Mouse (Mus musculus) adrenal gland, postnatal 4 days (tissue): ENCODE measurements at regions not wholly inside any gene's neighbourhood (a gene's known extent, or its start where the extent isn't known, plus 50 kb on each side); places are given as distances from the start of the nearest gene placed in this dataset.

ENCODE experiments used
- DNase-seq, 2 experiments: peaks; one replicate each; pipeline ENCODE4 v3.0.0; 2021 to 2022; ENCODE audit warnings: low spot score in 2 of 2, mixed read lengths in 2 of 2

DNA sequence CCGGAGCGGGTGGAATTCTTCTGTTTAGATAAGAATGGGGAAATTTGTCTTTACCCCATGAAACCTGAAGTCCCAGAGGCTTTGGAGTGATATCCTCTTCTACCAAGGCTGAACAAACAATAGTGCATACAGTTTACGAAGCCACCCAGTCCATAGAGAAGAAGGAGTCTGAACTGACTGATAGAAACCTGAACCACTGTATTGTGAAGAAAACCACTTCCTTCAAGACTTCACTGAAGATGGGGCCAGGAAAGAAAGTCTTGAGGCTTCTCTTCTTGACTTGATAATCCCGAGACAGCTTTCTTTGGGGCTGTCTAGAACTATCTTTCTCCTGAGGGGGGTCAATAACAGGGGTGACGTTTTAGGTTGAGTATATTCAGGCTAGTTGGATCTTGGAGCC is 284.4 kb downstream of the Cd83 start:
- DNase-seq: no peak

DNA sequence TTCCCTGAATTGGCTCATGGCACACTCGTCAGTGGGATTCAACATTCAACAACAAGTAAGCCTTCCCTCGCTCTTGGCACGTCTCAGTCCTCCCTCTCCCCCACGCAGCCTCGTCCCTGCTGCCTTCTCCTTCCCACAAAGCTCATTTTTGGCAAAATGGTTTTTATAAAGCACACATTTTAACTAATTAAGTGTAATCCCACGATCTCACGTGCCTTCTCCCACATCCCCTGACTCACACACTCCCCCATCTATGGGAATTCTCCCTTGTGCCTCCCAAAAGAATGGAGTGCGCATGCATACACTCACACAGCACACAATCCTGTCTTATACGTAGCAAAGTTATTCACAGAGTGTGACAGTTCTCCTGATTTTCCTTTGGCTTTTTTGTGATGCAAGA is 288.5 kb downstream of the Cd83 start:
- DNase-seq: no peak

DNA sequence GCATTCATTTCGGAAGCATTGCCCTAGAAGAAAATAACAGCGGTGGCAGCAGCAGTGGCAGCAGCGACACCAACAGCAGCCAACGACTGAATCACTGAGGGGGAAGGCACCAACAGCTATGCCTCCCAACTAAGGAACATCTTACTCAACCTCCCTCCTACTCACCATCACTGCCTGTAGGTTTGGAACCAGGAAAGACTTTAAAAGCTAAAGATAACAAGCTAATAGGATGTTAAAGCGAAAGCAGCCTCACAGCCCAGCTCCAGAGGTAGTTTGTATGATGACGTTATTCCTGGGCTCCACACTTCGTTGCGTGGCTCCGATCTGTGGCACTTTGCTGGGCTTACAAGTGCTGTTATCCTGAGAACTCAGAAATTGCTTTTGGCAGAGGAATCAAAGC is 289.6 kb downstream of the Cd83 start:
- DNase-seq: no peak

DNA sequence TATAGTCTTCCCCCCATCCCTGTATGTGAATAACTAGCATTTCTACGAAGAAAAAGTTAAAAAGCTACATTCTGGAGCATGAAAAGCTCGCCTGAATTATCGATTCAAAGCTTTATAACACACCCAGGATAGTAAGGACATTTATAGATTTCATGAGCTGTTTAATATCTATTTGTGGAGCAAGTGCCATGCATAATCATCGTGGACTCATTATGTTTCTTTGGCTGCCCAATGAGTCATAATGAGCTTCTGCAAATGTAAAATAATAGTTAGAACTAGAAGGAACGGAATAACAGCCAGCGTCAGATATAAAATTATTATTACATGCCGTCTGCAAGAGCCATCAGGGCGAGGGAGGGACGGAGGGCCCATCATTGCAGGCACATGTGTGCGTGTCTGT is 292.4 kb downstream of the Cd83 start:
- DNase-seq: no peak

DNA sequence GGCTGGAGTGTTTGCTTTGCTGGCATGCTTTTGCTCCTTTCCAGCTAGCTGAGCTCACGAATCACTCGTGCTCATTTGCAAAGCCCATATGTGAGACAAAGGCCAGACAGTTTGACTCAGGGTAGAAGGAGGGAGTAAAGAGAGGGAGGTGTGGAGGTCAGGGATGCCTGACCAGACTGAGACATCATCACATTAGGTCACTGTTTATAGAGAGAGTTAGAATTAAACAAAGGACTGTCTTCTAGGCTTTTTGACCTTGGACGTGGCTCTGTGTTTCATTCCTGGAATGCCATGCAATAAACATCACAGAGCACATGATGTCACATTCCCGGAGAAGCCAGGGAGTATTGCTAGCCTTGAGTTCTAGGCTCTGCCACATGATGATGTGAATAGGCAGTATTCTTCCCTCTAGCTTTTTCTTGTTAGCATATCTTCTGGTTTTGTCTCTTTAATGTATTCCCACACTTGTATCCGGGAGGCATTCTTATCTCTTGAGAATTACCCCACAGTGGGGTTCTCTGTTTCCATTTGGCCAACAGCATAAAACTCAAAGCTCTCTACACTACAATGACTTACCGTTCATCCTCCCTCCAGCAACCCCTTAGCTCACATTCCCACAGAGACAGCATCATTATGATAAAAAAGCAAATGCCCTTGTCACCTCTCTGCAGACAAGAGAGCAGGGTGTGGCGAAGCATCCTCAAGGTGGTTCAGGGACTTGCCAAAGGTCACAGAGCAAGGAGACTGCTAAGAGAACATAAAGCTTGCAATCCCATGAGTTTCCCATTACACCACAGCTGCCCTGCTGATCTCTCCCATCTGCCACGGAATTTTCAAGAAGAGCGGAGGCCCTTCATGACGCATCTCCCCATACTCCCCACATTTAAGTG is 301.3 kb downstream of the Cd83 start:
- no peak for DNase-seq

DNA sequence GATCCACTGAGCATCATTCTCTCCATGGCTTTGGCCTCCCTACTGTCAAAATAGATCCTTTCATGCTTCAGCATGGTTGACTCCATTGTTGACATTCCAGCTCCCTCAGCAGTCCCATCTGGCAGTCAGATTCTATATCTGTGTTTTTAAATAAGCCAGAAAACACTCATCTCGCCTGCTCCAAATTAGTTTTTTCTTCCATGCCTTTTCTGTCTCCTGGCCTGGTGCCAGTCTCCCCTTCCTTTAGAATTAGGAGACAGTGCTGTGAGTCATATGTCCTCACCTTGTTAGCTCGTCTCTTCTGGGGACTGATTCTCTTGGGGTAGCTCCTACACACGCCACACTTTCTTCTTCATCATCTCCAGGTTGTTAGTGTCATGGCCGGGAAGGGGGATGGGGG is 302.2 kb downstream of the Cd83 start:
- no peak for DNase-seq

DNA sequence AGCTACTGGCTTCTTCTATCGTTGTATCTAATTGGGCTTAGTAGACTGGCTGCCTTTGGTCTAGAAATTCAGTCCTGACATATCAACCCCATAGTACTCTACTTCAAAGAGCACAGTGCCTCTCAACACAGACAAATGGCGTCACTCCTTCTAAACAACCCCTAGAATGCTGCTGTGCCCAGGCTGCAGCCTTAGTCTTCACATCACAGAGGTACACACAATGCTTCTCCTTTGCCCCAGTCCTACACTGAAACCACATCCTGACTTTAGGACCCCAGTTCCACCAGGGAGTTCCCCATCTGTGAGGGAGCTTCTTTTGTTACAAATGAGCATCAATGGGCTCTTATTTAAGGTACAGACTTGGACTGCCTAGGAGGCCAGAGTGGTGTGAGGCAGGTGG is 312.6 kb downstream of the Cd83 start:
- no peak for DNase-seq

DNA sequence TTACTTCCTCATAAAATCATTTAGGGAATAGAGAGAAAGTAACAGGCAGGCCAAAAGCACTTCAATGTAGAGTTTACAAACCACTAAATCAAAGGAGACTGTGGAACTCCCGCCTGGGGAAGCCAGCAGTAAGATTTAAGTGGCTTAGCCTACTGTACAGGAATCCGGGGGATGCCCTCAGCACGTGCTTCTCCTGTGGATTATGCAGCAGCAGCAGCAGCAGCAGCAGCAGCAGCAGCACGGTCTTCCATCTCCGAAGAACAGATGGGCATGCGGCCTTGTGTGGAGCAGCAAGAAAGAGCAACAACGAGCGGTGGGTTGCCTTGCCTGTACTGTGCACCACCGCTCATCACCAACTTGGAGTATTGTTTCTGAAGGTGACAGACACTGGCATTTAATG is 314.9 kb downstream of the Cd83 start:
- DNase-seq: no peak

DNA sequence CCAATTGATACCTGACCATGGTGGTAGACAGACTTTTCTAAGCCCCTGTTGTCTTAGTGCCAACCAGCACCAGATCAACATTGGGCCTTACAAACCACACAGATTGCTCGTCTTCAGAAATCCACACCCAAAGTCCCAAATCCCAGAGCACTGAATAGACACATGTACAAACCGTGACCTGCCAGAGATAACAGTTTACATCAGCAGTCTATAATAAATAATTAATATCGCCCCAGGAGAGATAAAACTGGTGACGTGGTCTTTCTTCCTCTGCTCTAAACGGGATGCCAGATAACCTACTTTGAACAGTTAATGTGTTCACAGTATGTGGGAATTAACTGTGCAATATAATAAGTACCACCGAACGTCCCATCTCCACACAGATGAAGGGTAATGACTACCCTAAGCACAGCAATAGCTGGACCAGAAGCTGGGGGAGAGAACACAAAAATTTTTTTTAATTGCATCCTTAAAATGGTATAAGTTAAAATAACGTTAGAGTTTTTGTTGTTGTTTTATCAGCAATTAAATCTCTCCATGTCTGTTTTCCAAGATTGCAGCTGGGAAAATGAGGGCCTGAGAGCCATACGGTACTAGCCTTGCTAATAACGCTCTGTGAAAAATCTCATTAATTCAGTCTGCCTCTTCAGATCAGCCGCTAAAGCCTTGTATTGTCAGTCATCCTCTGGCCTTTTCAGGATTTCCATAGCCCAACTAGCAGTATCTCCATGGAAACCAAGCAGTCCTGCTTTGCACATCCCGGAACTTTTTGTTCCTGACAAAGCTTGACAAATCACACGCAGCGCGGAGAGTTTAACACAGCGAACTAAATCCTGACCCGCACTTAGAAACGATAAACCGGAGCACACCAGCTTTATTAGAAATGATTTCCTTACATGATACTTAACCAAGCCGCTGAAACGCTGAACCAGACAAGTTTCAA is 315.8 kb downstream of the Cd83 start:
- no peak for DNase-seq

DNA sequence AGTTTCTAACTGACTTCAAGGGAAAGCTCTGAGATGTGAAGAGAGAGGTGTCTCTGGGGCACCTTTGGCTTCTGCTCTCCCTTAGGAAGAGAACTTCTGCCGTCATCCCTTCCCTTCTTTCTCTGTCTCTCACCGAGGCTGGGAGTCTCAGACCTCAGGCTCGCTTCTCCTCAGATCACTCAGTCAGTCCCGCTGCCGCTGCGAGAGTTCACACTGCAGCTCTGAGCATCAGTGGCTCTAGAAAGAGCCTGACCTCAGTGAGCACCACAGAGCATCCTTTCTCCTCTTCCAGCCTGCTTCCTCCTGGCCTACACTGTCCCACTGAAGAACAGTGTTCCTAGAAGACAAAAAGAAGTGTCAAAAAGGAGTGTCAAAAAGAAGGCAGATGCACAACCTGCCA is 316.6 kb downstream of the Cd83 start:
- DNase-seq: no peak

DNA sequence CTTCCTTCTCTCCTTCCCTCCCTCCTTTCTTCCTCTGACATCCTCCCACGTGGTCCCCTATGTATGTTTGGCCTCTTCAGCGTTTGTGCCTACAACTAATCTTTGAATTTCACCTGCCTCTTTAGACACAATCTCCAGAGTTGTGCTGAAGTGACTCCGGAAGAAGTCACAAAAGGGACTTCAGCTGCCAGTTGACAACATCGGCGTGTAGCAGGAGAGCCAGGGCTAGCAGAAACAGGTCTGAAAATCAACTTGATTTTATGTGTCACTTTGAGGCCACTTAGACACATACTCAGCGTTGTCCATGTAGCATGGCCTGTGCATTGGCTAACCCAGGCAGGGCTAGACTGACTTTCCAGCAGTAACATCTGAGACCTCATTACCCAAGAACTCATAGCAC is 317.2 kb downstream of the Cd83 start:
- no peak for DNase-seq

DNA sequence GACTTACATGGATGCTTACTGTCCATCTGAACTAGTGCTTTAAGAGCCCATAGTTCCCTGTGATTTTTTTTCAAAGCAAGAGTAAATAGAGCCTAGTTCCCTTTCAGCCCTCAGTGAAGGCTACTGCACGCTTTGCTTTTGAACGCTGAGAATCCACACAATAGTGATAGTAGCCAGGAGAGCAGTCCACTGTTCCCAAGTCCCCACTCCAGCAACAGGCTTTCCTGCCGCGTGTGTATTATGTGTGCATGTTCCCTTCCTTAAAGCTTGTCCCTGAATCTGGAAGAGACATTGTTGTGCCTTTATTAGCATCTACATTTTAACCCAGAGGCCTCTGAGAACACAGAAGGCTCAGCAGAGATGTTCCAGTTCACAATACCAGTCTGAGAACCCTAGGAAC is 317.7 kb downstream of the Cd83 start:
- no peak for DNase-seq

DNA sequence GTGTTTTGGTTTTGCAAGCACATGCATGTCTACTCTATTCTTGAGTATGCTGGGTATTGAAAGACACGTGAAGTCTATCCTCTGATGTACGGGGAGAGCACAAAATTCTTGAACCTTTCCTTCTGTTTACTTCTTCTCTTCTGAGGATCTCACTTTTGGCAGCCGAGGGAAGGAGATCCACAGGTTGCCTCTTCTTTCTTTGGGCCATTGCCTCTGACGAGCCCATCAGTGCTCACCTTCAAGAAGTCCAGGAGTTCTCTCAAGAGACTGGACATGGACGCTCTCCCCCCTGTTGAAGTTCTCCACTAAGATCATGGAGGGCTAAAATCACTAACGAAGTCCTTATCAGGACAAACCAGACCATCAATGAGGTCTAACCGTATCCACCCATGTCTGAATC is 318.8 kb downstream of the Cd83 start:
- DNase-seq: no peak

DNA sequence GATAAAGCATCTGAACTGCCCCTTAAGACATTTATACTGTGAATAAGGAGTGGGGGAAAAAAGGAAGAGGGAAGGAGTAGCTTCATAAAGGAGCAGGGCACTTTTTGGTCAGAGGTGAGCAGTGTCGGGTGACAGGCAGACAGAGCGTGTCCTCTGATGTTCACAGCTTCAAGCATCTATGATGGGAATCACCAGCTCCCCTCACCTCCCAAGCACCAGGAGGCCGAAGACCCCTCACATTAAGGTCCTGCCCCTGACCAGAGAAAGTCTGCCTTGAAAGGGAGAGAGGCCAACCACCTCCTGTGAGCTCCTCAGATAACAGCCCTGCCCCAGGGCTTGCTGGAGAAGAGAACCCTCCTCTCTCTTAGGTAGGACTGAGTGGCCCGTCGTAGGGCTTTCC is 320.6 kb downstream of the Cd83 start:
- DNase-seq: no peak

DNA sequence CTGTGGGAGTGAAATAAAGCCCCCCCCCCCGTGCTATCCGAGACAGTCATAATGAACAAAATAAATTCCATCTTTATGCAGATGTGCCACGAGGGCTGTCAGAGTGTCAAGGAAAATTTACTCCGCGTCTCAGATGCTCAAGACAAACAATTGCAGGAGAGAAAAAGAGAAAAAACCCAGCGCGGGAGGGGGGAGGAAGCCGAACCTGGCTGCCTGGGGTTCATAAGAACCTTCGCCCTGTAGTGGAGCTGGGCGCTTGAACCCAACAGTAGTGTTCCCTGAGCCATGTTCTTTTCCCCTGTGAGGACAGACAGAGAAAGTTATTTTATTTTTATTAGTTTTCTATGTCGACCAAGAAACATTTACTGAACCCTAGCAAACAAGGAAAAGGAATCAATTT is 324.1 kb downstream of the Cd83 start:
- DNase-seq: no peak

DNA sequence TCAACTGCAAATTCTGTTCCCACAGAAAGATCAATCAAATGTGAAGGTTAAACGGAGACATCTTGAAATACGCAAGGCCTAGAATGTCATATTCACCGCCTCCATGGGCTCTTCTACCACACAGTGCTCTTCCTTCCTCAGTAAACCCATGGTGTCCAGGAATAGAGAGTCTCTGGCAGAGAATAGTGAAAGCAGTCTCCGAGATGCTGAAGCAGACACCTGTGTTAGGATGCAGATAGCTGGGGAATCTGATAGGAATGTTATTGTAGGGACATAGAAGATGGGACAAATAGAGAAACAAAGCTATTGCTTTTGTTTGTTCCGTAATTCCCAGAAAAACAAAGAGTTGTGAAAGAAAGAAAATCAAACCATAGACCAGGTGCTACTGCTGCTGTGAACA is 328.5 kb downstream of the Cd83 start:
- DNase-seq: no peak

DNA sequence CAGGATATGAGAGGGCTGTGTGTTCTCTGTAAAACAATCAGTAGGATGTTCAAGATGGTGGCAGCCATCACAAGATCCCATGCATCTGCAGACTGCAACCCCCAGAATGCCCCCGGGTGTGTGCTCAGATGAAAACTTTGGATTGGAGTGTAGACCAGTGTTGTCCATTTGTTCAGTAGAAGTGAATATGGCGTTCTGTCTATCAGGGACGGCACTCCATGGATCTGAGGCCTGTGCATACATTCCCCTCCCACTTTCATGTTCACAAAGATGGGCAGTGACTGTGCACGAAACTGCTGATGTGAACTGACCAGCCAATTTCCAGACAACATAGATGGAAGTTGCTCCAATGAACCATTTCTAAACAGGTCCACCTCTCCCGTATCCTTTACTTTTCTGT is 330.3 kb downstream of the Cd83 start:
- no peak for DNase-seq

DNA sequence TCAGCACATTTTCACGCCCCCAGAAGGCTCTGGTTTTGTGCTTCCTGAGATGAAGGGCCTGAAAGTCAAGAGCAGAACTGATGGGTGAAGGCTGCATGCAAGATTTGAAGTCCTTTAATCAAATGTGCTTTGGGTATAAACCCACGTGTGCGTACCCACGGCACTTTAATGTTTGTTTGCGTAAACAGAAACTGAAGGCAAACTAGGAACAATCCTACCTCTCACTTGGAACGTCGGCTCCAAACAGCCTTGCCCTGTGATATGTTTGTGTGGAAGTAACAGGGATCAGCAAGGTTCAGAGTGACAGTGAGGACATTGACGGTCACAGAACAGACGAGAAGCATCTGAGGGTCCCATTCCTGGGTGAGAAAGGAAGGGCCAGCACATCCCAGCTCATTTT is 333.3 kb downstream of the Cd83 start:
- DNase-seq: no peak

DNA sequence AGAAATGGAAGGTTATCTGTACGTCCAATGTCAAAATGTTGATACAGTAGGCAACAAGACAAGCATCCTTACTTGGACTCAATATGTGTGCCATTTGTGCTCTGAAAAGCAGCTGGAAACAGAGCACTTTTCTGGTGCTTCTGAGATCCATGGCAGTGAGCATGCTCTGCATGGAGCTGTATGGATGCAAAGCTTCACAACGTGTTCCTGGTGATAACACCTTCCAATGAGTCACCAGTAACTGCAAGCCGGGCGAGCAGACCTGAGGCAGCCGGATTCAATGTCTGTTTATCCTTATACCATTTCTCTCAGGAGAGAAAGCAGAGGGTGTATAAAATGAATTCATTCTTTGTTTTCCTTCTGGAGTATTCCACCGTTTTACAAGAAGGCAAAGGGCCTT is 334.3 kb downstream of the Cd83 start:
- no peak for DNase-seq

DNA sequence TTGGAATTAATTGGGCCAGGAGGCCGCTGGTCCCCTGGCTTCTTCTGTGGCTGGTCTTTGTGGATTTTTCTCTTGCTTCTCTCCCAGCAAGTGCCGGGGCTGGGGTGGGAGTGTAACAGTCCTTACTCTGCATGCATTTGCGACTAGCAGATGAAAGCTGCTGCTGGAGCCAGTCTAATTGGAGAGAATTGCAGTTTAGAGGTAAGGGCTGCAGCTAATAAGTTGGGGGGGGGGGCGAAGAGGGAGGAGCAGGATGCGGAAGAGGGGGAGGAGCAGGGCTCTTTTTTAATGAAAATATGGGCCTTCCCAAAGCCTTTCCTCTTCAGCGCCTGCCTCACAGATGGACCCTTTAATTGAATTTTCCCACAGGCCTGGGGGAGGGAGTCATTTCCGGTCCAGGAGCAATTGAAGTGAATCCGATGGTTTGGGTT is 336.7 kb downstream of the Cd83 start:
- DNase-seq: no peak

DNA sequence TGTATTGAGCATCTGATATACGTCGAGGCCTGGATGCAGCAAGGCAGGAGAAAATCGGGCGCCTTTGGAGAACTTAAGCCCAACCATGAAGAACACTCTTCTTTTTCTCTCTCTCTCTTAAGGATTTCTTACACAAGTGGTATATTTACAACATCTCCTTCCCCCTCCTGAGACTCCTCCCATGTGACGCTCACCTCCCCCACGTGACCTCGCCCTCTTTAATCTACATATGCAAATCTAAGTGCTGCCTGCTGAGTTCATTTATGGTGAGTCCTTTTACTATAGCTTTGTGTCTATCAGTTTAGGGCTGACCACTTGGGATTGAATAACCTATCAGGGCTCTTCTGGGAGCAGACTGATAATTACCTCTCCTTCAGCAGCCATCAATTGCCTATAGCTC is 337.4 kb downstream of the Cd83 start:
- DNase-seq: no peak

DNA sequence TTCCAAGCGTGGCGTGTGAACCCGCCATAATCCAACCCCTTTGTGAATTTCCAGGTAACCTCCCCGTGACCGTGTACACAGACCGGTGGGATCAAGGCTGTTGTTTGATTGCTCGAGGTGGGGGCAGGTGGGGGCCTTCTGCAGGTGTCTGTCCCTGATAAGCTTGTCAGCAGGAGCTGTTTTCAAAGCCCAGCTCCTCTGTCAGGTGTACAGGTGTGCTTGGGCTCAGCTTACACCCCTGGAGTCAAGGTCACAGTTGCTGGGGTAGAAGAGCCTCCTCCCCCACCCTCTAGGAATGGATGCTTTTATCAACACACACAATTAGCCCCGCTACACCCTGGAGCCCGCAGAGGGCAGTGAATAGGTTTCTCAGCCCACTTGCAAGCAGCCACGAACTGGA is 341.6 kb downstream of the Cd83 start:
- DNase-seq: no peak
